Mouse (Mus musculus): Measurements from ENCODE around the gene Tnrc6a. TPM values are rescaled to one million over a fixed set of nuclear protein-coding genes. Genes with fewer than 3 reads are reported as not detected.

The Tnrc6a gene
- total RNA-seq, 4 experiments from 2014 or later = 43.4 to 113 (median 59.0) TPM

DNA sequence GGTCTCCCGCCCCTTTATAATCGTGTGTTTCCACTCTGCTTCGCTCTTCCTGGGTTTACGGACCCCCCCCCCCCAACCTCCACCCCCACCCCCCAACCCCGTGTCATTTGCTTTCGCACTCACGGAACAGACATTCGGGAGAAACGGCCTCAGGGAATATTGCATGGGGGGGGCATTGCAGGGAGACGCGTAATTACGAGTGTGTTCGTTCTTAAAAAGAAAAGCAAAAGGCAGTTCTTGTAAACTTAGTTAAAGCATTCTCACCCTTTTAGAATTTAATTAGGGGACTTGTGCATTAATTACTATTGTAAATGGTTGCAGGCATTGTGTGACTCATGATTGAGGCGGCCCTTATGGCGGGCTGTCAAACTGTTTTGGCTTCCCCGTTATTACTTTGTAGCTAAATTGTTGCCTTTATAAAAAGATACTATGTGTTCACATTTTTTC lies 1.1 kb downstream of the Tnrc6a start:
- DNase-seq = no peak

DNA sequence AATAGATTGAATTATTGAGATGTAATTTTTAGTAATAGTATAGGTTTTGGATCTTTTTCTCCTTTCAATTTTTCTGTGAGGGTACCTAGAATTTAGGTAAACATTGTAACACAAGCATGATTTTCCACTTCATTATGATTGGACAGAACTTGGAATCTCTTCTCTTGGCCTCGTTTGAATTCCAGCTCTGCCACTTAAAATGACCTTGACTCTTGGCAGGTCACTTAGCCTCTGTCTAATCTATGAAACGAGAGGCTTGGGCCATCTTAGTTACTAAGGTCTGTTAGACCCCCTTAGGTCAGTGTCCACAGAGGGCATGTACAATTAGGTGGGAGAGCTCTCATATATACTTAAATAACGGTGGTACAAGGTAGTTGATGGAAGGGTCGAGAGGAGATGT lies 2.4 kb downstream of the Tnrc6a start:
- no peak for DNase-seq

DNA sequence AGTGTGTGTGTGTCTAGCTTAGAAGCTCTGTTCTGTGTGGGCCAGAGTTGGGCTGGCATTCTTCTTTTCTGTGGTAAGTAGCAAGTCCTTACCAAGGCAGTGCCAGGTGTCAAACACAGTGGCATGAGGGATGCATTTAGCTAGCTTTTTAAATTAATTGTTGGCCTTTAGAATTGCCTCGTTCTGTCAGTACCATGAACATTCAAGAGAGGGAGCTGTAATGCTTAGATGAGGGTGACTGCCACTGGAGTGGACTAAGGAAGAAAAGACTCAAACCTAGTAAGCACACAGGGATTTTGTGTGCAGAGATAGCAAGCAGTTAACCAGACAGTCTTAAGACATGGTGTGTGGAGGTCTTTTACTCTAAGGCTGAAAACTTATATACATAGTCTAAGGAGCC lies 3.6 kb downstream of the Tnrc6a start:
- no peak for DNase-seq

DNA sequence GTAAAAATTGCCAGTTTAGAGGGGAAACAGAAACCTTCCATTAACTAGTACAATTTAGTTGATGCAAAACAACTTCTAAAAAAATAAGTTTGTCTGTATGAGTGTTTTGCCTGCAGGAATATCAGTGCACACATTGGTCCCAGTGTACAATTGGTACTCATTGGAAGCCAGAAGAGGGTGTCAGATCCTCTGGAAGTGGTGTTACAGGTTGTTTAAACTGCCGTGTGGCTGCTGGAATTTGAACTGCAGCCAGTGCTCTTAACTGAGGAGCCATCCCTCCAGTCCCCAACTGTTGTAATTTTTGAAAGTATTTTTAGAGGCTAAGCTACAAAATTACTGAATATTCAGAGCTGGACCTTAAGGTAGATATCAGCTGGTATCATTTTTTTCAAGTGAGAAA lies 4.3 kb downstream of the Tnrc6a start:
- DNase-seq = no peak

DNA sequence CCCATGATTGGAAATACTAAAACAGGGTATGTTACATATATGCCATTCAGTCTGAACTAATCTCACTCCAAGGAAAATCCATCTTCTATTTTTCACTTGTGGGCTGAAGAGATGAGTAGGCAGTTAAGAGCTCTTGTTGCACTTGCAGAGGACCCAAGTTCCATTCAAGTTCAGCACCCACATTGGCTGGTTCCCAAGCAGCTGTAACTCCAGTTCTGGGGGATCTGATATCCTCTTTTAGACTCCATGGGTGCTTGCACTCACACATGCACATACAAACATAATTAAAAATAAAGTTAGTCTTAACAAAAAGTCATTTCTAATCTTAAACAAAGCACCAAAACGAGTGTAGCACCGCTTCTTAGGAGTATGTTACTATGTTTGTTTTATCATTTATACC lies 5.4 kb downstream of the Tnrc6a start:
- DNase-seq = no peak

DNA sequence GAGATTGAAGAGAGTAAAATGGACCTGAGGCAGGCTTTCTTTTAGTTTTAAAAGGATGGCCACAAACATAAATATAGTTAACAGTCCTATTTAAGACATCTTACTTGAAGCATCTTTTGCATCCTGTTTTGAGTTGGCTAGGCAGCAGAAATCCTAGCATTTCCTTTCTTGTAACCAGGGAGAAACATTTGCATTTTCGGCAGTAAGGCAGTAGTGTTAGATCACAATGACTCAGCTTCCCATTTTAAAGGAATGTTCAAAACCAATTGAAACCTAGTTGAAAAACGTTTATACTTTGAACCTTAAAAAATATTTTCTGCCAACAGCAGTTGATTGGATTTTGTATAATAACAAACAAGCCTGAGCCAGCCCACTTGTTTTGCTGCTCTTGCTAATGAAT lies 6.5 kb downstream of the Tnrc6a start:
- no peak for DNase-seq

DNA sequence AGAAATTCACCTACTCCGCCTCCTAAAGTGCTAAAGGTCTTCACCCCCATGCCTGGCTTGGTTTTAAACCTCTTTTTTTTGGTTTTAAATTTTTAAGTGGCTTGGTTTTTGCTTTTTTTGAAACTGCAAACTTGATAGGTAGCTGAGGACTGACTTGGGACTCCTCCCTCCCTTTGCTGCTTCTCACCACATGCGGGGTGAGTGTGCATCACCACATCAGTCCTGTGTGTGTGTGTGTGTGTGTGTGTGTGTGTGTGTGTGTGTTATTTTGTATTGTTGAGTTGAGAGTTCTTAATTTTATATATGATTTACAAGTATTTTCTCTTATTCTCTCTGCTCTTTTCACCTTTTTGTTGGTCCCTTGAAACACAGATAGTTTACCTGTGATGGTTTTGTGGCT lies 8.7 kb downstream of the Tnrc6a start:
- no peak for DNase-seq

DNA sequence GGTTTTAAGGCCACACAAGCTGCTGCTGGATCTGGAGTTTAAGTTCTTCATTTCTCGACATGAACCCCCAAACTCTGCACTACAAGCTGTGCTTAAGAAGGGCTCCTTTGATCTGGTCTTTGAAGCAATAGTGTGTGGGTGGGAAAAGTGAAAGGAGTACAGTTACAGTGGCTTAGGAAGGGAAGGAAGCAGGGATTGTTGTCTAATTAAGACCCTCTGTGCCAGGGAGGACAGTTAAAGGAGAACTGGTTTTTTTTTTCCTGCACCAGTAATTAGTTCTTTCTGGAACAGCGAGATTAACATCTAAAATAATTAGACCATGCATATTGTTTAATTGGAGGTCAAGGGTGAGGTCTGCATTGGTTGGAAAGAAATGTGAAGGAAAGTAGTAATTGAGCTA lies 11.2 kb downstream of the Tnrc6a start:
- no peak for DNase-seq

DNA sequence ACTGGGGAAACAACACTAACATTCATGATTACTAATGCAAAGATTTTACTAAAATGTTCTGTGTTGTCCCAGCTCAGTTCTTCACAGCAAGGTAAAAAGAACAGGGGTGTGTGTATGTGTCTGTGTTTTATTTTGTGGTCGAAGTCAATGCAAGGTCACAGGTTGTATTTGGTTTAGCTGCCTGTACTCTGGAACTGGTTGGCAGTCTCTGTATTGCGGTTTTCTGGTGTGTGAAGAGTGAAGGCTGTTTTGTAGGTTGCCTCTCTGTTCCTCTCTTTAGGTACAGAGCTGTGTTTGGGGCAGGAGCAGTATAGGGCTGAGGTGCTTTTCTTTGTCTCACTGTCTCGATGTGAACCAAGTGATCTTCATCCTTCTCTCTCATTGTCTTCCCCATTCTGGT lies 12.0 kb downstream of the Tnrc6a start:
- DNase-seq = no peak

DNA sequence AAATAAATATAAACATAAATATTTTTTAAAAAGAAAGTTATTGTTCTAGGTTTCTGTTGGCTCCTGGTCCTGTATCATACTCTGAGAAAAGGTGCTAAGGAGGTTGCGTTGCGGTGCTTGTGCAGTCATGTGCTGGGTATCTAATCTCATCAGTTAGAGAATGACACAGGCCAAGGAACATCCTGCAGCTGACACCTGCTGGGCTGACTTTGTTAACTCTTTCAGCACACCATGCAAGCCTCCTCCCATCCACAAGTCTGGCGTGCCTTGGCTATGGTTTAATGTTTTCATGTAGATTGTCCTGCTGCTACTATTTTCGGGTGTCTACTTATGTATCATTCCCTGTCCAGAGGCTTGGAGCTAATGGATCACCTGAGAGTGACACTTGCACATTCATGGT lies 14.3 kb downstream of the Tnrc6a start:
- no peak for DNase-seq

DNA sequence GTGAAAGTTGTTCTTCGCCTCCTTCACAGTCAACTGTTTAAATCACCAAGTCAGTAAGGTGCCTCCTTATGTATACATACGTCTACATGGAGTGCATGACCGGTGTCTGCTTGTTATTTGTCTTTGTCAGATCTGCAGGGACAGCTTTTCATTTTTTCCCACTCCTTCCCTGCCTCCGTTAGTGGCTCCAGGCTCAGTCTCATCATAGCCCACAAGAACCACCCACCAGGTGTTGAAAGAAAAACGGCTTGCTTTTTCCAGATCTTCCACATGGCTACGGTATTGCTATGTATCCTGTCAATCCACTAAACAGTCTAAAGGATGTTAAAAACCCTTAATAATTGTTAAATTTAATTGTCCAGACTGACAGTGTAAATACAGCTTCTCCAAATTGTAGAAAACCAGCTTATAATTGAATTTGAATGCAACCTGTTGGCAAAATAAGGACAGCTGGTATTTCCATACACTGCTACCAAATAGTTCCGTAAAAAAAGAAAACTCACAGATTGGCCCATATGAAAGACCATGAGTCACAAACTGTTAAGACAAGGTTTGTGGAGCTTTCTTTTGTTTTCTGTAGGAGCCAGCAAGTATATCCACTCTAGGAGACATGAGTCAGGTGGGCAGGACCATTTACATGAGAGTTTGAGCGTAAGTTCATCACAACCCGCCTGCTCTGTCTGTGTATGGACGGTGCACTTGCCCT lies 22.6 kb downstream of the Tnrc6a start:
- no peak for DNase-seq

DNA sequence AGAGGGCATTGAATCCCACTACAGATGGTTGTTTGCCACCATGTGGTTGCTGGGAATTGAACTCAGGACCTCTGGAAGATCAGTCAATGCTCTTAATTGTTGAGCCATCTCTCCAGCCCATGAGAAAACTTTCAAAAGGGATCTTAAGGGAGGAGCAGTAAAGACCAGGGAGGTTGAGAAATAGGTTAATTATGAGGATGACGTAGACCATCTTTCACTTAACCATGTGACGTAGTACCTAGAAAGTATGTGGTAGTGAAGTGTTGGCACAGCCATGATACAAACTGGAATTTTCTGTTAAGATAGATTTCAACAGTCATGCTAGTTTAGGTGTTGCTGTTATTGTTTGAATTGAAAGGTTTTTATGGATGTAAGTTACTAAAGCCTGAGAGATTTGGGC lies 24.1 kb downstream of the Tnrc6a start:
- no peak for DNase-seq

DNA sequence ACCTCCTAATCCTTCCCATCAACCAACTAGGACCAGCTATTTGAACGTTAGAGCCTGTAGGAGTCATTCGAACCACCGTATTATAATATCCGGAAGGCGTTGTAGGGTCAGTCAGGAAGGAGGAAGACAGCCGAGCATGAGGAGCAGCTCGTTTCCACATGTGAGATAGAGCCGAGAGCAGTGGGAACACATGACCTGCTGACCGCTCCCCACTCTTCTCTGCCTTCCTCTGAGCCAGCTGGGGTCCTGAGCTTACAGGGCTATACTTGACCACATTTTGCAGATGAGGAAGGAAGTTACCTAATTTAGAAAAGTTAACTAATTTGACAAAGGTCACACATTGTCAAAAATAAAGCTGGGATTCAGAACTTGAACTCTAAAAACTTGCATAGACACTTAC lies 25.2 kb downstream of the Tnrc6a start:
- no peak for DNase-seq

DNA sequence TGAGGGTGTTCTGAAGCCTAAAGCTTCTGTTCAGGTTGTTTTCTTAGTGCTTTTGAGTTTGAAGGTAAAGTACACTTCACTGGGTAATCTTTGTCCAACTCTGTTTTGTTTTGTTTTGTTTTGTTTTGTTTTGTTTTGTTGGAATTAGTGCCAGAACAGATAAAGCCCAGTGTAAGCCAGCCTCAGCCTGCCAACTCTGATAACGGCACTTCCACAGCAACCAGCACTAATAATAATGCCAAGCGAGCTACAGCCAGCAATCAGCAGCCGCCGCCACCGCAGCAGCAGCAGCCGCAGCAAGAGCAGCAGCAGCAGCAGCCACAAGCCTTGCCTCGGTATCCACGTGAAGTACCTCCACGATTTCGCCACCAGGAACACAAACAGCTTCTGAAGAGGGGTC lies 38.7 kb downstream of the Tnrc6a start:
- DNase-seq = no peak

DNA sequence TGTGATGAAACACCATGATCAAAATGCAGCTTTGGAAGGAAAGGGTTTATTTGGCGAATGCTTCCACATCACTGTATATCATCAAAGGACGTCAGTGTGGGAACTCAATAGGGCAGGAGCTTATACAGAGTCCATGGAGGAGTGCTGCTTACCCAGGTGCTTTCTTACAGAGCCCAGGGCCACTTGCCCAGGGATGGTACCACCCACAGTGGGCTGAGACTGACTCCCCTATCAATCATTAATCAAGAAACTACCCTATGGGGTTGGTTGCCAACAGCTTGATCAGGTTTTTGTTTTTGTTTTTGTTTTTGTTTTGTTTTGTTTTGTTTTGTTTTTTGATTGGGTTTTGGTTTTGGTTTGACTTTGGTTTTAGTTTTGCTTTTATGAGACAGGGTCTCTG lies 43.8 kb downstream of the Tnrc6a start:
- DNase-seq = no peak

DNA sequence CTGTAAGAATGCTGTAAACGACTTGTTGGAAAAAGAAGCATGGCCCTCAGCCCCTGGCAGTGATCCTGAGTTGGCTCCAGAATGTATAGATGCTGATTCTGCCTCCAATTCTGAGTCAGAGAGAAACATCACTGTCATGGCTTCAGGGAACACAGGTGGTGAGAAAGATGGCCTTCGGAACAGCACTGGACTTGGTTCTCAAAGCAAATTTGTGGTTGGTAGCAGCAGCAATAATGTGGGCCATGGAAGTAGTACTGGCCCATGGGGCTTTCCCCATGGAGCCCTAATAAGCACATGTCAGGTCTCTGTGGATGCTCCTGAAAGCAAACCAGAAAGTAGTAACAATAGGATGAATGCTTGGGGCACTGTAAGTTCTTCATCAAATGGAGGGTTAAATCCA lies 45.9 kb downstream of the Tnrc6a start:
- no peak for DNase-seq

DNA sequence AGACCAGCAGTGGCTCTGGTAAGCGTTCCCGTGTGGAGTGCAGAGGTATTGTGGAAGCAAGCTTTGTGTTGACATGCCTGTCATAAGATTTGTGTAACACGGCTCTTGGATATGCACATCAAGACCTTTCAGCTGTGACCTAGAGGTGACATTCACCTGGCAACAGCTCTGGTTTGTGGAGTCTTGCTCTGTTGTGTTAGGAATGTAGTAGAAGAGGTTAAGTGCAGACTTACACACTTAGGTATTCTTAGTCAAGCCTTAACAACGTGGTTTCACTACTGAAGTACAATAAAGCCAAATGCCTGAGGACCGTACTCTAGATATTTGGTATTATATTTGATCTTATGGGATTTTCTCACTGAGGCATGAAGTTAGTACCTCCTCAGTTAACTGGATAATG lies 48.4 kb downstream of the Tnrc6a start:
- DNase-seq = no peak

DNA sequence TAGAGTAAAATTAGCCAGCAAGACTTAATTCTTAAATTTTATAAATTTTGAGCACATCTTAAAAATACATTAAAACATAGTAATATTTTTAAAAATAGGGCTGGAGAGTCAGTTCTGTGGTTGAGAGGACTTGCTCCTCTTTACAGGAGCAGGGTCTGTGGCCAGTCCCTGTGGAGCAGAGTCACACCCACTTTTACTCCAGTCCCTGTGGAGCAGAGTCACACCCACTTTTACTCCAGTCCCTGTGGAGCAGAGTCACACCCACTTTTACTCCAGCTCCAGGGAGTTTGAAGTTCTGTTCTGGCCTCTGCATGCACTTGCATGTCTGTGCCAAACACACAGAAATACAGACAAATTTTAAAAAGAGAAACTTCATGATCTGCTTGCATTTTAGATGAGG lies 53.5 kb downstream of the Tnrc6a start:
- no peak for DNase-seq

DNA sequence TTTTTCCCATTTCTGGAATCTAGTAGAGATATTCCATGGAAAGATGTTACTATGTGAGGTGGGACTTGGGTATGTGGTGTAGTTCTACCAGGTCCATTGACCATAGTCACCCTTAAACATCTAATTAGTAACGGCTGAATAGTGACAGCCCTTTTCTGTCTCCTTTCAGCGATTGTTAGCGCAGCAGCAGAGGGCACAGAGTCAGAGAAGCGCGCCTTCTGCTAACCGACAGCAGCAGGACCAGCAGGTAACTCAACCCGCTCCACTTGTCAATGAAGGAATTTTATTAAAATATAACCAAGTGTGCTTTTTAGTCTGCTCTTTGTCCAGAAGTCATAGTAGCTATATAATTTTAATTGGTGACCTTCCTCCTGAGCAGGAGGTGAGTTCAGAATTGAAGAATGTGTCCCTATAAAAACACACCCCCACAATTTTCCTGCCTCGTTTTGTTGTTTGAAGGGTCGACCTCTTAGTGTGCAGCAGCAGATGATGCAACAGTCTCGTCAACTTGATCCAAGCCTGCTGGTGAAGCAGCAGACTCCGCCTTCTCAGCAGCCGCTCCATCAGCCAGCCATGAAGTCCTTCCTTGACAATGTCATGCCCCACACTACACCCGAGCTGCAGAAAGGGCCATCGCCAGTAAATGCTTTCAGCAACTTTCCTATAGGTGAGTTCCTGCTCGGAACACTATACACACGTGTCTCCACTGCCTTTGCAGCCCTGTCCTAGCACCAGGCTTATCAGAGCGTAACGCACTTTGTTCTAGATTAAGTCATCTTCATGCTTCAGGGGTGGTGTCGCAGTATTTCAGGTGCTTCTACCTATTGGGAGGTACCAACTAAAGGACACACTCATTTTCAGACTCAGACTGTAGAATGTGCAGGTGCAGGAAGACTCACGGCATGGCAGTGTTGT lies 58.4 kb downstream of the Tnrc6a start:
- DNase-seq = no peak

DNA sequence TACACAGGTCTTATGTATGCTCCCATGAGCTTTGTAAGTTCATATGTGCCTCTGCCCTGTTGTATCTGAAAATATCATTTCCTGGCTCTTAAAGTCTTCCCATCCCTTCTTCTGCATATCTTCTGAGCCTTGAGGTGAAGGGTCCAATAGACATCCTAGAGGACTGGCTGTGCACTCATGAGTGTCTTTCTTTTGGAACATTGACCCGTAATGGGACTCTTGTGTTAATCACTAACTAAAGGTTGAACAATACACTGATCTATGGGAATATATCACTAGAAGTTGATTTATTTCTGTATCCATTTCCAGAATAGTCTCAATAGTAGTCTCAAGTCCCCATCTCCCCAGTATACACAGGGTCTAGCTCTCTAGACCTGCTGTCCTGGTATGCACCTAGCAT lies 61.2 kb downstream of the Tnrc6a start:
- DNase-seq = no peak

DNA sequence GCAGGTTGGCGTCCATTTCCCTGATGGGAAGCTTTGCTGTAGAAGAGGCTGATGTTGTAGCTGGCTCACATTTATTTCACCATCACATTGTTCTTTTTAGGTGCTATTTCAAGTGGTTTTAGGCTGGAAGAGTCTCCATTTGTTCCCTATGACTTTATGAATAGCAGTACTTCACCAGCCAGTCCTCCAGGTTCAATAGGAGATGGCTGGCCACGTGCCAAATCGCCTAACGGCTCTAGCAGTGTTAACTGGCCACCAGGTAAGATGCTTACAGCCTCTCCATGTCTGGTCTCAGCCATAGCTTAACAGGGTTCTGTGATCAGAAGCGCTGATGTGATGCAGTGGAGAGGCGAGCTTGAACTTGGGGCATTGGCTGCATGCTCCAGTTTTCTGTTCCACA lies 62.8 kb downstream of the Tnrc6a start:
- no peak for DNase-seq

DNA sequence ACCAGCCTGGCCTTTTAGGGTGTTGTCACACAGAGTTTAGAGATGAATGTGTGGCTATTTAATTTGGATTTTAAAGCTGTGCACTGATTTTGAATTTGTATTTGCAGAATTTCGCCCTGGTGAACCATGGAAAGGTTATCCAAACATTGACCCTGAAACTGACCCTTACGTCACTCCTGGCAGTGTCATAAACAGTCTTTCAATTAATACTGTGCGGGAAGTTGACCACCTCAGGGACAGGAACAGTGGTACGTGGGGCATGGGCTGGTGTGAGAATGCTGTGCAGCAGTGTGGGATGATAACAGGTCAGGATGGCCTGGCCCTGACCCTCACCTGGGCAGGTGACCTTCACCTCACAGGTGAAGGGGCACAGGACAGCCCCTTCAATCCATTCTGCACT lies 63.6 kb downstream of the Tnrc6a start:
- DNase-seq = no peak

DNA sequence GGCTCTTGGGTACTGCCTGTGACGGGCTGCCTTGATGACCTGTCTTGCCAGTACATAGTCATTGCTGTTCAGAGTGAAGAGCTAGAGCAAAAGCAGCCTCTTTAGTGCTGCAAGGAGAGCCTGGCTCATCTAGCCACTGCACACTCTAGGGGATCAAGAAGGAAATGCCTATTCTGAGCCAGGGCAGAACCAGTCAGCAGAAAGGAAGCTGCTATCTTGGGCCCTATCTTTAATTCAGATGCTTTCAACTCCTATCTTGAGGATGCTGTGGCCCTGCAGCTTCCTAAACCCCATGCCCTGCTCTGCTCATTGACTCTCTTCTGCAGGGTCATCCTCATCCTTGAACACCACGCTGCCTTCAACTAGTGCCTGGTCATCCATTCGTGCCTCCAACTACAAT lies 64.8 kb downstream of the Tnrc6a start:
- DNase-seq = no peak

DNA sequence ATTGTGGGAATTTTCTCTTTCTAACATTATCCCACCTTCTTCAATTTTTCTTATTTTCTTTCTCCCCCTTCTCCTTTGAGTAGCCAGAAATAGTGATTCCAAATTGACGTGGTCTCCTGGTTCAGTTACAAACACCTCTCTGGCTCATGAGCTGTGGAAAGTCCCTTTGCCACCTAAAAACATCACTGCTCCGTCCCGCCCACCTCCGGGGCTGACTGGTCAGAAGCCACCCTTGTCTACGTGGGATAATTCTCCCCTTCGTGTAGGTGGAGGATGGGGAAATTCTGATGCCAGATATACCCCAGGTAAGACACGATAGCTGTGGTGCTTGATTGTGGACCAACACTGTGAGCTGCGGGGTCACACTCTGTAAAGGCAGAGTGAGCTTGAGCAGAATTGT lies 66.1 kb downstream of the Tnrc6a start:
- no peak for DNase-seq

Measured in adrenal gland, adult 8-10 months (tissue).